Mouse (Mus musculus) gastrocnemius, postnatal 14 days (tissue): ENCODE measurements around the gene Sh3kbp1. TPM values are rescaled to one million over a fixed set of nuclear protein-coding genes. Genes with fewer than 3 reads are reported as not detected.

Experiments
- DNase-seq: peaks from one replicate; pipeline ENCODE4 v3.0.0; 2021; ENCODE audit warnings: mixed read lengths
- intact Hi-C: fragments of 180-260 bp; cut with DNase I; formaldehyde crosslinking; loops from one replicate; pipeline ENCODE4 v1.15.1; 2025; ENCODE audit warnings: low total_unique reads
- total RNA-seq, 2 experiments: library from RNA; stranded (reverse); gene quantifications; 2 replicates each; pipeline ENCODE4 v1.2.3; 2021

The Sh3kbp1 gene
- total RNA-seq, 2 experiments from 2014 or later: 25.0 to 26.0 TPM

DNA sequence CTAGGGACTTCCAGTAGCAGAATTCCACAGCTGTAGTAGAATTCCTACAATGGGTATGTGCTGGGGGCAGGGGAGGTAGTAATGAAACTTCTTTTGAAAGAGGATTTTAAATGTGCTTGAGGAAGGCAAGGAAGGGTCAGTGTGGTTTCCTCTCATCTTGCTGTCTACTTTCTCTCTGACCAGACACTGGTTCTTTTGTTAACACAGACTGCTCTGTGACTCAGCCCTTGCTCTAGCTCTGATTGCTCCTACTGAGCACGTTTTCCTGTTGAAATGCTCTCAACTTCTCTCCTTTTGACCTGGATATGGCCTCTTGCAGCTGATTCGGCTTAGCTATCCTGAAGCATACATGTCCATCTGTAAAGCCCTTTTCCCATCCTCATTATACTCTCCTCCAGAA, 45.4 kb downstream of the Sh3kbp1 start:
- intact Hi-C loops: no loop called here
- DNase-seq: no peak

DNA sequence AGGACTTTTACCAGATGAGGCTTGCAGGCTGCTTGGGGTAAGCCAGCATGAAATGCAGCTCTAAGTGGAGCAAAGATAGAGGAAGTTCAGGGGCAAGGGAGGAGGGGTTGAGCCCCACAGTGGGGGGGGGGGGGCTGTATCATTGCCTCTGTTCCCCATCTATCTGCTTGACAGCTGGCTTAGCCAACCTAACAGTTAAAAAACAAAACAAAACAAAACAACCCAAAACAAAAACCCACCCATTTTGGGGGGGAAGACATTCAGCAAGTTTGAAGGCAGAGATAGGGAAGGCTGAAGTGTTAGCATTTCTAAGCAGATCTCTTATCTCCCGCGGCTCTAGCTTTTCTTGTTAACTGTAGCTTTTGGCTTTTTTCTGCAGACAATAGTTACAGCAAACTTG, 49.2 kb downstream of the Sh3kbp1 start:
- no peak for DNase-seq
- intact Hi-C loops: no loop called here

DNA sequence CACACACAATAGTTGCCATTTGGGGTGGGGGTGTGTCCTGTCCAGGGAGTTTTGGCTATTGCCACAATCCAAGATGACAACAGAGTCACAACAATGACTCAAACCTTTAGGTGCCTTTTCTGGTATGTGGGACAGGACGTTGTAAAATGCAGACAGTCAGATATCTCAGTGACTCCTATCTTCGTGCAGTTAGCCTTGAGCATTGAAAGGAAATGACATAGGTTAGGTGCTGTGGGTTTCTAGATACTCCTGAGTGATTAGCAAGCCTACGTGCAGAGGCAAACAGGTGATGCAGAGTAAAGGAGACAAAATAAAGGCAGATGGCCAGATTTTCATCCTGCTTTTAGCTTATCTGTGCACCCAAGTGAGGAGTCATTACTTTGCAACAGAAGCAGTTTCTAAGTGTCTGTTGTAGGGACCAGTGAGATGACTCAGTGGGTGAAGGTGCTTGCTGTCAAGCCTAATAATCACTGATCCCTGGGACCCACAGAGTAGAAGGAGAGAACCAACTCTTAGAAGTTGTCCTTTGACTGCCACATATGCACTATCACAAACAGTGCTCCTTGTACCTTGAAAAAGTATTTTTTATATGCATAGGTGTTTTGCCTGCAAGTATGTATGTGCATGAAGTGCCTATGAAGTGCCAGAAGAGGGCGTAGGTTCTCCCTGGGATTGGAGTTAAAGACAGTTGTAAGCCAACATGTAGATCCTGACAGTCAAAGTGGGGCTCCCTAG, 50.7 kb downstream of the Sh3kbp1 start:
- no peak for DNase-seq
- intact Hi-C loops: no loop called here

DNA sequence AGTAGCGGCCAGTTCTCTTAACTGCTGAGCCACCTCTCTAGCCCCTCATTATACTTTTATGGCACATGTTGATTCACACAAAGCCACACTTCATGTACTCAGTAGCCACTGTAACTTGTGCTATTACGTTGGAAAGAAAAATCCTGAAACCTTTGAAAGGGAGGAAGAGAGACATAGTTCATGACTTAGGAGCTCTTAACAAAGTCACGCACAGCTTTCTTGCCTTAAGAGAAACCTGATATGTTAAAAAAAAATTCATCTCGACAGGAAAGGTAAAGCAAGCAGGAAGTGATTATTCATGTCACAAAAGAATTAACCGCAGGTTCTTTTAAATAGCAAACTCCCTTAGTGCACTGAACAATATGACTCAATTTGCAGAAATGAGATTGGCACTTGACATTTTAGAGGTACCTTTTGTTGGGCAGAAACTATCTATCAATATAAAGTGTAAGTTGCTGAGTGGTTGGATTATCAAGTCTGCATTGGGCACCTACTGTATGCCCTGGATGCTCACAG, 51.3 kb downstream of the Sh3kbp1 start:
- no peak for DNase-seq
- intact Hi-C loops: no loop called here

DNA sequence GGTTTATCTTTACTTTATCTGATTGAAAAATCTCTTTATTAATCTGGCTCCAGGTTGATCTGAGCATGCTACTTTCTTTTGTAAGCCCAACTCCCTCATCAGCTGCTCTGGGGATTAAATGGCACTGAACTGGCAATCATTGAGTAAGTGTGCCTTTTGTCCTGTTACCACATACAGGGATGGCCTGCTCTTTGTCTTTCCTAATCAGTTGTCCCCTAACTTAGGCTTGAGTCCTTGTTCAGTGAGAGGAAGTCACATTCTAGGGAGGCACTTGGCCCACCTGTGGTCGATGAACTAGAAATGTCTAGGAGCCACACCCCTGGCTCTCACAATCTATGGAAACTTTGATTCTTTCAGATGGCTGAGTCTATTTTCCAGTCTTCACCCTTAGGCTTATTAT, 58.4 kb downstream of the Sh3kbp1 start:
- DNase-seq: no peak
- intact Hi-C loops: no loop called here

GRCm38 (mm10) chrX:159686850-159687249, 59.8 kb downstream of the Sh3kbp1 start:
- no peak for DNase-seq
- intact Hi-C loops: no loop called here

DNA sequence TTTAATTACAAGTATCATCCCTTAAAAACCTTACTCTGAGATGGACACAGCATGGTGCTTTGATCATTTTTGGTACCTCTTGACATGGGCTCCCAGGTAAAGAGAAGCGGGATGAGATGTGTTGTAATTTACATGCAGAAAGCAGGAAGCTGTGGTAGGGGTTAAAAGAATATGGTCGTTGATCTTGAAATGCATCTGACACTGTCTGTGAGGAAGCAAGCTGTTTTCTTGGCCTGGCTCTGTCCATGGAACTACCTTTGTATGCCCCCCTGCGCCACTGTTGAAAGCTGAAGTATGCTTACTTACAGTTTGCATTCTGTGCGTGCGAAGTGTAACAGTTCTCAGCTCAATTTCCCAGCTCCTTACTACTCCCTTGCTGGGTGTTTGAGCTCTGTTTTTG, 61.6 kb downstream of the Sh3kbp1 start:
- no peak for DNase-seq
- intact Hi-C loops: no loop called here

DNA sequence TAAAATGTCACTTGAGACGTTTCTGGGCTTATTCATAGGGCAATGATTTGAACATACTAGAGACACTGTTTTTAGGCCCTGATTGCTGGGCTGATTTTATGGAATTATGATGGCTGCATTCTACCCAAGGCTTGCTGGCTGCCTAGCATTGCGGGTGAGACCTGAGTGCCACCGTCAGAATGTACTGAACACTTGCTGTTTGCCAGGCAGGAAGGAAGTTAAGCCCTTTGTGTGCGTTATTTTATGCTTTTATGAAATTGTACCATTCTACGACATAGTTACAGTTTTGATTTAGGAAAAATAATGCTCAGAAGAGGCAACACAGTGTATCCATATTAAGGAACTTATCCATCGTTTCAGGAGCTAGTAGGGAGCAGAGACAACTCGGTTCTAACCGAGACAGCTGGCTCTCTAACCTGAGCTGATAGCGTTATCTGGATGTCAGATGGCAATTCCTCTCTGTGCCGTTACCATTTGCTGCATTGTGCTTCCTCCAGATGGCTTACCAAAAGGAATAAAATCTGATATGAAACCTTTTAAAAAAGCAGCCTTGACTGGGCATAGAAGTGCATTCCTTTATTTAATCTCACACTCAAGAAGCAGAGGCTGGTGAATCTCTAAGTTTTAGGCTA, 62.8 kb downstream of the Sh3kbp1 start:
- no peak for DNase-seq
- intact Hi-C loops: no loop called here

GRCm38 (mm10) chrX:159693126-159693525, 66.1 kb downstream of the Sh3kbp1 start:
- intact Hi-C loops: no loop called here
- no peak for DNase-seq

DNA sequence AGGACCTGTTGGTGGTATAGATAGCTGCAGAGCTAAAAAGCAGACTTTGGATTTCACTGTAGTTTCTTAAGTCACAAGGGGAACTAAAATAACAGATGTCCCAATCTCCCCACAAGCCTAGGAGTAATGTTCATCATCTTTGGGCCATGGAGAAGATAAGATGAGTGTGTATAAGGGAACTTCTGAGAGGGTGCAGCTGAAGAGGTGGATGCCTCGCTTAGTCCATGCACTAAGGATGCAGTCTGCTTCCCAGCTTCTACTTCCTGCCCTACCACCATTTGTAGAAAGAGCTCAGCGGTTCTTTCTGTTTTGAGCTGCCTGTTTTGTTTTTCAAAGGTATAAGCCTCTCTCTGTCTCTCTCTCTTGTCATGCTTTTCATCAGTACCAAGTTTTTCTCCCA, 69.5 kb downstream of the Sh3kbp1 start:
- intact Hi-C loops: no loop called here
- DNase-seq: no peak

DNA sequence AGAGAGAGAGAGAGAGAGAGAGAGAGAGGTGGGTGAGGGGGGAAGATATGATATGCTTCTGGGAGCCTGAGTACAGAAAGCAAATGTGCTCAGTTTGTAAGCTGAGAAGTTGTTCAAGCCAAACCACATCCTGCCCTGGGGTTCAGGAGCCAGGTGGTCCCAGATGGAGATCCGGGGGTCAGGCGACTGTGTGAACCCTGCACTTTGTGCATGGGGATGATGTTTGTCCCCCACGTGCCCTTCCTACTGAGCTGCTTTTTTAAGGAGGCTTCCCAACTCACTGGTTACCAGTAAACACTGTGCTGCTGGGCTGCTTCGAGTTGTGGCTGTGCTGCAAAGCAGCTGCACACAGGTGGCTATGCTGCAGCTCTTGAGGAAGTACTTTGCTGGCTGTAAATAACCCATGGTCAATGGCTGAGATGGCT, 70.0 kb downstream of the Sh3kbp1 start:
- DNase-seq: no peak

GRCm38 (mm10) chrX:159702850-159703249, 75.8 kb downstream of the Sh3kbp1 start:
- intact Hi-C loops: no loop called here

More for the DNA sequence above, 70.0 kb downstream of the Sh3kbp1 start:
- intact Hi-C loops: no loop called here

GRCm38 (mm10) chrX:159704381-159705004, 77.4 kb downstream of the Sh3kbp1 start:
- intact Hi-C loops: no loop called here
- no peak for DNase-seq

More at GRCm38 (mm10) chrX:159702850-159703249, 75.8 kb downstream of the Sh3kbp1 start:
- DNase-seq: no peak

- DNase-seq: no peak
- intact Hi-C loops: no loop called here
Observed at GRCm38 (mm10) chrX:159705412-159705811, 78.3 kb downstream of the Sh3kbp1 start.

GRCm38 (mm10) chrX:159708076-159708830, 81.2 kb downstream of the Sh3kbp1 start:
- DNase-seq: no peak
- intact Hi-C loops: no loop called here

GRCm38 (mm10) chrX:159709296-159709695, 82.2 kb downstream of the Sh3kbp1 start:
- DNase-seq: no peak
- intact Hi-C loops: no loop called here

- intact Hi-C loops: no loop called here
- DNase-seq: no peak
Observed at GRCm38 (mm10) chrX:159711070-159712029, 84.3 kb downstream of the Sh3kbp1 start.

- DNase-seq: no peak
- intact Hi-C loops: no loop called here
Observed at GRCm38 (mm10) chrX:159713191-159713590, 86.1 kb downstream of the Sh3kbp1 start.

- intact Hi-C loops: no loop called here
- DNase-seq: no peak
Observed at GRCm38 (mm10) chrX:159721390-159721789, 94.3 kb downstream of the Sh3kbp1 start.
